Mouse (Mus musculus) G1E (cell line): Measurements from ENCODE around the gene Stk26. TPM values are rescaled to one million over a fixed set of nuclear protein-coding genes. Genes with fewer than 3 reads are reported as not detected.

Source experiments
- ATAC-seq: 2 replicates; pipeline ENCODE4 v1.8.0; 2016; ENCODE audit warnings: mild to moderate bottlenecking; ENCODE audit not compliant: insufficient number of reproducible peaks, poor library complexity, low FRiP score, severe bottlenecking; ENCODE audit errors: extremely low read depth
- DNase-seq: peaks from one replicate; pipeline ENCODE4 v3.0.0; 2012; ENCODE audit warnings: low spot score
- H3K27me3 ChIP-seq: 2 replicates; pipeline ENCODE4 v1.6.1; 2012; ENCODE audit warnings: mild to moderate bottlenecking, low read length, inconsistent platforms; ENCODE audit not compliant: insufficient read depth
- H3K36me3 ChIP-seq: replicated peaks from 2 replicates; pipeline ENCODE3; 2012; ENCODE audit warnings: mild to moderate bottlenecking, inconsistent platforms
- H3K4me1 ChIP-seq: 2 replicates; pipeline ENCODE4 v1.6.1; 2012; ENCODE audit warnings: low read depth, low read length, inconsistent platforms, mixed read lengths; ENCODE audit not compliant: insufficient read depth
- H3K4me3 ChIP-seq: 2 replicates; pipeline ENCODE4 v1.5.1; 2012; ENCODE audit warnings: low read depth, mild to moderate bottlenecking, inconsistent platforms, low read length, moderate library complexity, mixed read lengths
- H3K9me3 ChIP-seq: replicated peaks from 2 replicates; pipeline ENCODE4 v1.6.1; 2012; ENCODE audit warnings: inconsistent platforms
- CTCF ChIP-seq: IDR thresholded peaks from 2 replicates; pipeline ENCODE4 v1.5.1; 2012; ENCODE audit warnings: low read depth, low read length, inconsistent platforms, mixed read lengths
- GATA1 ChIP-seq: IDR thresholded peaks from 2 replicates; pipeline ENCODE4 v1.6.1; 2012; ENCODE audit warnings: borderline replicate concordance, low read length, inconsistent platforms, mixed read lengths
- GATA2 ChIP-seq: IDR thresholded peaks from 2 replicates; pipeline ENCODE4 v1.6.1; 2012; ENCODE audit warnings: low read depth, low read length, inconsistent platforms, borderline replicate concordance
- POLR2AphosphoS5 ChIP-seq: IDR thresholded peaks from 2 replicates; pipeline ENCODE4 v1.6.1; 2012; ENCODE audit warnings: low read depth, low read length, inconsistent platforms; ENCODE audit not compliant: insufficient replicate concordance
- TAL1 ChIP-seq: conservative IDR thresholded peaks from 2 replicates; pipeline ENCODE4 v1.6.1; 2012; ENCODE audit warnings: low read depth, low read length, inconsistent platforms, mixed read lengths
- polyA plus RNA-seq: library from polyadenylated mRNA; stranded (reverse); fragments of >175 nt; gene quantifications from 2 replicates; pipeline ENCODE4 v1.2.3, GENCODE M21; 2012
- total RNA-seq, 2 experiments: library from RNA; stranded (forward) in 1 of 2; stranded (reverse) in 1 of 2; fragments of 200-1000 nt in 1 of 2; fragments of >200 nt in 1 of 2; fragmentation: Nextera tagmentation in 1 of 2; gene quantifications; 2 replicates each; pipeline ENCODE4 v1.2.3; 2014 to 2017

Stk26 gene
- total and polyA plus RNA-seq, 3 experiments = 0.09 to 4.9 TPM; not detected in 1

DNA sequence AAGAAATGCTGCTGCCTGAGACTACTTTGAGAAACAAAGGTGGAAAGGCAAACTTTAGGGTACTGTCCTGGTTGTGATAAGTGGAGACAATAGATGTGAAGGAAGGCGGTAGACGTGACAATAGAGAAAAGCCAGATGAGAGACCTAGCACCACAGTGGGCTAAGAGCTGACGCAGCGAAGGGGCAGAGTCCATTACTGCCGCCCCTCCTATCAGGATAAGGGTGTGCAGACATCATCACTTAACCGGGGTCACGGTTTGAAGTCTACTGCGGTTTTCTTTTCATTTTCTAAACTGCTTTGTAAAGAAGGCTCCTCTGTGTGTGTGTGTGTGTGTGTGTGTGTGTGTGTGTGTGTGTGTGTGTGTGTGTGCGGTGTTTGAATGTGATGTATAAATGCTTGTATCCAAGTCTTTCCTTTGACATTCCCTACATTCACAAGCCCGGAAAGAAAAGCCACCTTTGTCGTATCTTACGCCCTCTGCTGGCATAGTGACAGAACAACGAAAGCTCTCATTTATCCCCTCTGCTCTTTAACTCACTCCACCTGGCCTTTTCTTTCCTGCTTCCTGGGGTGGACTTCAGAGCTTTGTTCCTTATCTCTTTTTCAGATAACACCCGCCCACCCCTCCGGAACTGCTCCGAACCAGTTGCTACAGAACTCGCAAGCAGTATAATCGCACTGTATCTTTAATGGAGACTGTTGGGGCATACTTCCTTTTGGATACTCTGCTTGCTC, 84.0 kb downstream of the Stk26 start:
- Histone ChIP-seq H3K4me1 (peaks cover 27% of the 10 kb centered on the region), H3K4me3 (no peak overlapping the region), H3K9me3 (no peaks in the 10 kb centered on the region), H3K27me3 (no peaks in the 10 kb centered on the region), H3K36me3 (no peaks in the 10 kb centered on the region)
- ATAC-seq = no peak
- DNase-seq = no peak
- TF ChIP-seq TAL1 (no peak), POLR2AphosphoS5 (no peak), GATA2 (no peak), CTCF (no peak), GATA1 (no peak)

GRCm38 (mm10) chrX:50926893-50927545, 86.2 kb downstream of the Stk26 start:
- ATAC-seq = peak; percentile 65
- H3K27me3 ChIP-seq = no peaks in the 10 kb centered on the region
- TF ChIP-seq TAL1 = peak; percentile 16; the same call in 1 of the 2 replicates
- TF ChIP-seq GATA2 = no peak
- no peak for TF ChIP-seq CTCF
- H3K4me1 ChIP-seq = peaks cover 40% of the 10 kb centered on the region
- no peaks in the 10 kb centered on the region for H3K36me3 ChIP-seq
- no peaks in the 10 kb centered on the region for H3K9me3 ChIP-seq
- DNase-seq = no peak
- peak overlapping the region; percentile 20; the same call in 1 of the 2 replicates for H3K4me3 ChIP-seq

- Histone ChIP-seq H3K4me1 (peaks cover 38% of the 10 kb centered on the region), H3K9me3 (no peaks in the 10 kb centered on the region), H3K36me3 (no peaks in the 10 kb centered on the region), H3K27me3 (no peaks in the 10 kb centered on the region), H3K4me3 (no peak overlapping the region; the same call in 1 of the 2 replicates)
- peak; percentile 32; the same call in 1 of the 2 replicates for ATAC-seq
- TF ChIP-seq GATA1 (no peak), CTCF (no peak), POLR2AphosphoS5 (no peak), GATA2 (no peak), TAL1 (no peak)
- DNase-seq = no peak
These were observed 89.5 kb downstream of the Stk26 start for GRCm38 (mm10) chrX:50930309-50930708.

DNA sequence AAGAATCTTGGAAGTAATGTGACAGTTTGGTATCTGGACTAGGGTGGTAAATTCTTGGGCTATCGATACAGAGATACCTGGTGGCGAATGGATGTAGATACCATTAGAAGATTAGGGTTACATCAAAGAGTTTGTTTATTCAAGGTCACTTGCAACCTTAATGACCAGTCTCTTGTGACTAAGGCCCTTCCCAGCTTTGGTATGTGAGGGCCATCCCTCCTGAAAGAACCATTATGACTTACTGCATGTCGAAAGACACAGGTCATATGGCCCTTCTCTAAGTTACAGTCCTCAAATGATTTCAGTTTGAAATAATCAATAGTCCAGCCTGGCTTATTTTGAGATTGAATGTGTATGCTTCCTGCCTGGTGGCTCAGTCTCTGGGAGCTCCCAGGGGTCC, 96.3 kb downstream of the Stk26 start:
- no peak for ATAC-seq
- TF ChIP-seq GATA1 = no peak

DNA sequence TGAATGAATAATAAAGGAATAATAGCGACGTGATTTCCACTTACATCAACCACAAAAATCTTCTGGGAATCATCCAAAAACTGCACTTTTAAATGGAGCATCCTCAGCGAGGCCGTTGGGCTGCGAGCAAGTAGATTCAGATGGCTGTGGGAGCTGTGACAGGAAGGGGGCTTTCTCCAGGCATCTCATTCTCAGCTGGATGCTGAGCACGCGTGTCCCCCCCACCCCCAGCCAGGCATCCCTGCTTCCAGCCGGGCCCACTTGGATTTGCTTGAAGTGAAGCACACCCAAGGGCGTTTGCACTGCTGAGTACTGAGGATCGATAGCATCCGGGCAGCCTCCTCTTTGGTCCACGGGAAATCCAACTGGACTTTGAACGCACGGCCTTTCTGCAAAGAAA, 101.8 kb downstream of the Stk26 start, which contains the start of gene Frmd7:
TSS of gene Frmd7 (minus strand) at position 101 of the 400 bp plus-strand sequence.
- Histone ChIP-seq H3K4me3 (no peak within 1 kb of the TSS), H3K36me3 (no peaks in the 10 kb centered on the region), H3K27me3 (no peaks in the 10 kb centered on the region), H3K4me1 (no peaks in the 10 kb centered on the region; the same call in 1 of the 2 replicates), H3K9me3 (no peaks in the 10 kb centered on the region)
- ATAC-seq (no peak), DNase-seq (no peak)
- TF ChIP-seq TAL1 (no peak), GATA2 (no peak), POLR2AphosphoS5 (no peak), GATA1 (no peak), CTCF (no peak)

More for the DNA sequence above, 96.3 kb downstream of the Stk26 start:
- H3K4me1 ChIP-seq = peaks cover 6% of the 10 kb centered on the region; the same call in 1 of the 2 replicates
- no peaks in the 10 kb centered on the region for H3K9me3 ChIP-seq
- DNase-seq = no peak
- H3K27me3 ChIP-seq = no peaks in the 10 kb centered on the region
- no peak overlapping the region for H3K4me3 ChIP-seq
- H3K36me3 ChIP-seq = no peaks in the 10 kb centered on the region

Other genes with a start within 250 kb of the Stk26 start
- gene Frmd7, start 101.7 kb downstream of the Stk26 start, total RNA-seq (2014; fragmentation: Nextera tagmentation) = not detected in 2 replicates
- not detected in 2 replicates for gene Frmd7, start 101.7 kb downstream of the Stk26 start, total RNA-seq (2017)
- gene Frmd7, start 101.7 kb downstream of the Stk26 start, polyA plus RNA-seq = not detected in 2 replicates
- gene Rap2c, start 177.0 kb downstream of the Stk26 start, total RNA-seq (2014; fragmentation: Nextera tagmentation) = 36.9 and 37.7 TPM in 2 replicates
- 63.2 and 67.7 TPM in 2 replicates for gene Rap2c, start 177.0 kb downstream of the Stk26 start, total RNA-seq (2017)
- 0.95 and 1.5 TPM in 2 replicates for gene Rap2c, start 177.0 kb downstream of the Stk26 start, polyA plus RNA-seq